Mouse (Mus musculus) neutrophil, adult 65 days (primary cell): ENCODE measurements around the gene Fam49a. TPM values are rescaled to one million over a fixed set of nuclear protein-coding genes. Genes with fewer than 3 reads are reported as not detected.

Experiments
- total RNA-seq: library from RNA; stranded (reverse); gene quantifications from 2 replicates; pipeline ENCODE4 v1.2.4, GENCODE M21; 2023

Fam49a gene
- 7.6 and 10.5 TPM in 2 replicates for total RNA-seq

DNA sequence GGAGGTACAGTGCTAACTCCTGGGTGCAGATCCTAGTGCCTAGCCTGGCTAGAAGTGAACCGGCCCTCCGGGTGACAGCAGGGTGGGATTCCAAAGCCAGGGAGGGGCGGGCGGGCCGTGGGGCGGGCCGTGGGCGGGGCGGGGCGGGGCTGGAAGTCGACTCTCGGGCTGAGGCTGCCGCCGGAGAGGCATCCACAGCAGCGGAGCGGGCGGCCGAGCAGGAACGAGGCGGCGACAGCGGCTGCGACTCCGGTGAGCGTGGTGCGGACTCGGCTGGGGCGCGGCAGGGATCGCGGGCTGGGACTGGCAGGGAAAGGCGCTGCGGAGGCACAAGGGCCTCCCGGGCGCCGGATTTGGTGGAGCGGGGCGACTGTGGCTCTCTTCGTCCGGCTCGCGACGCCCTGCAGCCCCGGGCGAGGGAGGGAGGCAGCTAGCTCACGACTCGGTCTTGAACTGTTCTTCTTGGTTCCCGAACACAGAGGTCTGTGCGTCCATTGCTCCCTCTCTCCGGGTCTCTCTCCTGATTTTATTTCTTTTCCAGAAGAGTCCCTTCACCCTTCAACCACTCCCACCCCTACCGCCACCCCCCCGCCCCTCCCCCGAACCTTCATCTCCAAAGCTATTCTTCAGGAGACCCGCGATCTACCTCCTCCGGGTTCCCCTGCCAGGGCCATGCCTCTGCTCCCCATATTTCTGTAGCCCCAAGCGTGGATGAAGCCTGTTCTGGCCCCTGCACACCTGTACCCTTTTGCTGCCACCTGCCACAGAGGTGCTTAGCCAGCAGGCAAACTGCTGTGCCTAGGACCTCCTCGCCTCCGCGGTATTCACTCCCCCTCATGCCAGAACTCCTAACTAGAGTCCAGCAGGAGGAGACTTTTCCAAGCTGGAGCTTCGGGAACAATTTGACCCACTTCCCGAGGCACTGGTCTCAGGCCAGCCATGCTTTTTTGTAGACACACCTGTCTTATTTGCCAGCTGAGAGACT lies at the start of gene Fam49a:
TSS of gene Fam49a (plus strand) at position 153 of the 985 bp plus-strand sequence.

